Mouse (Mus musculus): ENCODE results near the gene Dctn2.

Dctn2 gene

GRCm38 (mm10) chr10:127266112-127267091, at the start of gene Dctn2:
TSS of gene Dctn2 (plus strand) at chr10:127266368.
- DNase-seq, result peak; percentile 97 to 98

- no peak for DNase-seq
Measured at GRCm38 (mm10) chr10:127216456-127216855, 49.7 kb upstream of the Dctn2 start.

GRCm38 (mm10) chr10:127217177-127217576, 49.0 kb upstream of the Dctn2 start:
- DNase-seq, result no peak

- no peak for DNase-seq
Measured at GRCm38 (mm10) chr10:127218339-127218738, 47.8 kb upstream of the Dctn2 start.

GRCm38 (mm10) chr10:127225213-127225612, 41.0 kb upstream of the Dctn2 start:
- DNase-seq, result no peak

- no peak for DNase-seq
Measured at GRCm38 (mm10) chr10:127225732-127226131, 40.4 kb upstream of the Dctn2 start.

- DNase-seq, result peak in 1 of 2 experiments; percentile 11
Measured at GRCm38 (mm10) chr10:127226318-127226895, 39.8 kb upstream of the Dctn2 start.

GRCm38 (mm10) chr10:127227163-127227562, 39.0 kb upstream of the Dctn2 start:
- DNase-seq, result no peak

- peak in 1 of 2 experiments; percentile 42 for DNase-seq
Measured at GRCm38 (mm10) chr10:127228897-127229296, 37.3 kb upstream of the Dctn2 start.

- no peak for DNase-seq
Measured at GRCm38 (mm10) chr10:127230693-127231092, 35.5 kb upstream of the Dctn2 start.

GRCm38 (mm10) chr10:127231741-127232140, 34.4 kb upstream of the Dctn2 start:
- no peak for DNase-seq

- DNase-seq, result no peak
Measured at GRCm38 (mm10) chr10:127233141-127233540, 33.0 kb upstream of the Dctn2 start.

GRCm38 (mm10) chr10:127236541-127236940, 29.6 kb upstream of the Dctn2 start:
- DNase-seq, result no peak

- DNase-seq, result no peak
Measured at GRCm38 (mm10) chr10:127238241-127238824, 27.8 kb upstream of the Dctn2 start.

- DNase-seq, result no peak
Measured at GRCm38 (mm10) chr10:127250810-127251209, 15.4 kb upstream of the Dctn2 start.

- DNase-seq, result peak; percentile 24 to 48
Measured at GRCm38 (mm10) chr10:127255625-127256345, 10.4 kb upstream of the Dctn2 start.

- DNase-seq, result no peak
Measured at GRCm38 (mm10) chr10:127257790-127258189, 8.4 kb upstream of the Dctn2 start.

GRCm38 (mm10) chr10:127258489-127258888, 7.7 kb upstream of the Dctn2 start:
- DNase-seq, result no peak

GRCm38 (mm10) chr10:127261706-127262547, 4.2 kb upstream of the Dctn2 start:
- DNase-seq, result no peak

- no peak for DNase-seq
Measured at GRCm38 (mm10) chr10:127262548-127263398, 3.4 kb upstream of the Dctn2 start, which contains the start of gene Kif5a. TSS of gene Kif5a (minus strand) at chr10:127263348.

GRCm38 (mm10) chr10:127263631-127264030, 2.5 kb upstream of the Dctn2 start:
- DNase-seq, result no peak

All from lung, adult 18-20 months (tissue).